ENCODE assay signal across 8 mouse cellular contexts in genomic region chrX:73526410-73526887, GRCm38 (mm10). TPM values are rescaled to one million over a fixed set of nuclear protein-coding genes. Genes with fewer than 3 reads are reported as not detected.
DNase-seq lines count a peak whose midpoint lies in the region; ATAC-seq and TF ChIP-seq lines count a peak whose summit lies in the region.

No protein-coding gene starts in this region.

- peak; percentile 44 for TF ChIP-seq CTCF in lung, embryonic 14.5 days (IDR thresholded peaks at IDR 0.05; ENCODE audit: low read depth)

- 57% methylated on average over 3 of the region's 3 CpGs for WGBS in lung, embryonic 14.5 days

- no peak overlapping the region for H3K4me2 ChIP-seq in lung, embryonic 14.5 days

- no peaks in the 10 kb centered on the region for H3K9me3 ChIP-seq in lung, embryonic 14.5 days (ENCODE audit: low read depth, low read length)

- no peaks in the 10 kb centered on the region for H3K36me3 ChIP-seq in lung, embryonic 14.5 days (ENCODE audit: insufficient read depth)

- H3K27ac ChIP-seq in lung, embryonic 14.5 days (ENCODE audit: low read depth) = no peak overlapping the region

- ATAC-seq in lung, embryonic 14.5 days (ENCODE audit: insufficient read depth) = no peak

- DNase-seq in adrenal gland, postnatal 14 days = peak; percentile 16
- DNase-seq in adrenal gland, postnatal 4 days (ENCODE audit: low spot score in 2 of 2) = no peak
- DNase-seq in lung, embryonic 14.5 days = peak; percentile 7
- no peak for DNase-seq in lung, postnatal 4 days
- DNase-seq in heart, postnatal 4 days = peak; percentile 14
- peak; percentile 44 for DNase-seq in testis, postnatal 10 days (ENCODE audit: low spot score)
- DNase-seq in right cerebral cortex, postnatal 25 days = no peak
- no peak for DNase-seq in T-cell, adult 2 months (ENCODE audit: low spot score)

- H3K4me1 ChIP-seq in lung, embryonic 14.5 days (ENCODE audit: insufficient read depth) = no peaks in the 10 kb centered on the region; the same call in 1 of the 2 replicates

- H3K4me3 ChIP-seq in lung, embryonic 14.5 days (ENCODE audit: low read depth, low read length) = no peak overlapping the region

- H3K9ac ChIP-seq in lung, embryonic 14.5 days = no peak overlapping the region

- H3K27me3 ChIP-seq in lung, embryonic 14.5 days (ENCODE audit: insufficient read depth, low read length) = 0 out of 2 replicates have a peak, but pooled peaks cover 3% of the 10 kb centered on the region

RNA-seq across cellular contexts. Expression of gene Atp2b3, which starts 23.6 kb away (rescaled TPM):
- 16.3 and 20.9 TPM in 2 replicates for total RNA-seq in adrenal gland, postnatal 14 days (2021)
- total RNA-seq in adrenal gland, postnatal 4 days (2021) = 10 to 100 TPM; 20.3 to 22.6 TPM
- 0.05 TPM in 1 of 2 replicates, not detected in the other for polyA plus RNA-seq in lung, embryonic 14.5 days (2014; fragmentation: Nextera tagmentation; extraction: Ambion mirVana)
- under 1 TPM; 0.12 to 0.32 TPM for total RNA-seq in heart, postnatal 4 days (2021)

RNA-seq across cellular contexts. Expression of gene Bgn, which starts 43.0 kb away (rescaled TPM):
- total RNA-seq in adrenal gland, postnatal 14 days (2021) = 183 and 214 TPM in 2 replicates
- 100 to 1,000 TPM; 245 to 273 TPM for total RNA-seq in adrenal gland, postnatal 4 days (2021)
- 192 and 196 TPM in 2 replicates for polyA plus RNA-seq in lung, embryonic 14.5 days (2014; fragmentation: Nextera tagmentation; extraction: Ambion mirVana)
- total RNA-seq in heart, postnatal 4 days (2021) = 100 to 1,000 TPM; 286 to 313 TPM

Comparison
In these comparisons a context has a peak if more than half of its experiments do, and no peak if none do; other contexts are left out.
1. DNase-seq: peak in adrenal gland, postnatal 14 days (single experiment), lung, embryonic 14.5 days (single experiment), heart, postnatal 4 days (single experiment) and testis, postnatal 10 days (single experiment); none in adrenal gland, postnatal 4 days (0 of 2), lung, postnatal 4 days (0 of 2), right cerebral cortex, postnatal 25 days (single experiment) and T-cell, adult 2 months (single experiment).
2. RNA of gene Atp2b3, which starts 23.6 kb away (total RNA-seq): 20.3 to 22.6 TPM in adrenal gland, postnatal 4 days and 16.3 to 20.9 TPM in adrenal gland, postnatal 14 days; 0.12 to 0.32 TPM in heart, postnatal 4 days; every median in the first group is over 10 times any median in the second.